Mouse (Mus musculus): ENCODE measurements at regions not wholly inside any gene's neighbourhood (a gene's known extent, or its start where the extent isn't known, plus 50 kb on each side); places are given as distances from the start of the nearest gene placed in this dataset.

GRCm38 (mm10) chr16:29945891-29946598 lies 118.1 kb upstream of the Hes1 start:
- TF ChIP-seq CHD1 (IDR thresholded peaks at IDR 0.05; ENCODE audit: low read depth, low read length) (no peak), ZC3H11A (IDR thresholded peaks at IDR 0.05; ENCODE audit: low read depth, low read length) (no peak), CTCF (conservative IDR thresholded peaks at IDR 0.05 in 1 of 2, IDR thresholded peaks at IDR 0.05 in 1 of 2; ENCODE audit: low read depth in 2 of 2, low read length in 2 of 2) (no peak), SIN3A (IDR thresholded peaks at IDR 0.05; ENCODE audit: low read length) (no peak), MYC (IDR thresholded peaks at IDR 0.05; ENCODE audit: low read depth, low read length) (no peak), POLR2A (IDR thresholded peaks at IDR 0.05; ENCODE audit: low read depth, low read length) (no peak), EP300 (IDR thresholded peaks at IDR 0.05; ENCODE audit: low read length) (no peak), NELFE (IDR thresholded peaks at IDR 0.05; ENCODE audit: low read depth, low read length) (no peak), MAX (IDR thresholded peaks at IDR 0.05; ENCODE audit: low read length) (no peak)

Data from CH12.LX (cell line).